Mouse (Mus musculus) adrenal gland, adult (tissue): Measurements from ENCODE around the gene Haus6.
"Not testable (repeated sequence)": the region's sequence is repeated elsewhere in the genome, so short reads cannot be mapped to it uniquely, and the experiment has no call there.

Experiments used
- DNase-seq, 2 experiments: peaks; one replicate each; pipeline ENCODE4 v3.0.0; 2022 to 2023; ENCODE audit warnings: low spot score in 1 of 2; ENCODE audit not compliant: inconsistent age in 2 of 2

Haus6 gene

GRCm38 (mm10) chr4:86611524-86612288, at the start of gene Haus6:
Gene Haus6, minus strand, starts transcription at chr4:86612055.
- DNase-seq = peak; percentile 94 to 95

- peak in 1 of 2 experiments; percentile 51 for DNase-seq
These were observed 45.3 kb upstream of the Haus6 start for GRCm38 (mm10) chr4:86657176-86657575.

DNA sequence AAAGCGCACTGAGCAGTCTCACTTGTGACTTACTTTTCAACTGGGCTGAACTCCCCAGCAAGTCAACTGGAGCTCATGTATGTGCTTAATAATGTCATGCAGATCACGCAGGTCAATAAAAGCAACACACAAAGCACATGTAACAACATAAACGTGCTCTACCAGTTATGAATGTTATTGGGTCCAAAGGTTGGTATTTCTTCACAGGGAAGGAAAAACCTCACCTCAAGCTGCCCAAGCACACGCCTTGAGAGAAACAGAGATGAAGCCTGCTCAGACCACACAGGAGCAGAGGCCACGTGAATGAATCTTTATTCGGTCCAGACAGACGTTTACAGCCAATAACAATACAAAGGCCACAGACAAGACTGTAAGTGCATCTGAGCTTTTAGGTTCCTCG, 44.6 kb upstream of the Haus6 start:
- DNase-seq = not testable (repeated sequence)

DNA sequence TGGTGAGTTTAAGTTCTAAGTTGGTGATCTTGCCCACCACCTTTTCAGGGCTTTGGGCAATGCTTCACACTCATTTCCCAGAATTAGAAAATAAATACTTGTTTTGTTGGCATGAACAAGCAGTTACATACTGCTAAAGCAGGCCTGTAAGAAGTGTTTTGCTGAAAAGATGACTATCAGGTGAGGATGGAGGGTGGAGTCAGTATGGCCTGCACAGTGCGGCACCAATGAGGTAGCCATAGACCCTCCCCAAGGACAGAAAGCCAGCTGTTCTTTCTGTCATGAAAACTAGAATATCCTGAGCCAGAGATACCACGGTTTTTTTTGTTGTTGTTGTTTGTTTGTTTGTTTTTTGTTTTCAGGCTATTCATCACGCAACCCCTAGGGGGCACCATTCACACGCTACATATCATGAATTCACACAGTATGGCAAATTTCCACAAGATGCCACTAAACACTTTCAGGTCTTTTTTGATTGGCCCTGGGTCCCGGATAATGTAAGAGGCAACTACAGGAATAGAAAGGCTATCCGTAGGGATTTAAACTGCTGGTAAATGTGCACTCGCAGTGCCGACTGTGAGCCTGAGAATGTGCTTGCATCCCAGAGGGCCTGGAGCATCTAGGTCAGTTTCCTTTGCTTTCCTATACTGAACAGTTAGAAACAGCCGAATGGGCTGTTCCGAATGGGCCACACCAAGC, 40.0 kb upstream of the Haus6 start:
- DNase-seq = peak in 1 of 2 experiments; percentile 70

DNA sequence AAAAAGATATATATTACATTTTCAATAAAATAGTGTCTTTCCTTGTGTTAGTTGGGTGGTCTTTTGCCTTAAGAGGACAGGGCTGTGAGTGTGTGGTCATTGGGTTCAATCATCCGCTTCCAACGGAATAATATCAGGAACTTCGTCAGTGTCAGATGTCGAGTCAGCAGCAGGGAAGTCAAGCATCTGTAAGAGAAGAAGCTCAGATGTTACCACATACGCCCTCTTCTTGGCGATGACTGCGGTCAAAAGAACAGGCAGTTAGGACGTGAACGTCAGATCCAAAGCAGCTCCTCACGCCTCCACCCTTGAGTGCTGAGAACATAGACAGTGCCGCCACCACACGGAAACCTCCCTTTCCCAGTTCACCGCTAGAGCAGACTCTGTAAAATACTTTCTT, 36.5 kb upstream of the Haus6 start:
- DNase-seq = not testable (repeated sequence)

DNA sequence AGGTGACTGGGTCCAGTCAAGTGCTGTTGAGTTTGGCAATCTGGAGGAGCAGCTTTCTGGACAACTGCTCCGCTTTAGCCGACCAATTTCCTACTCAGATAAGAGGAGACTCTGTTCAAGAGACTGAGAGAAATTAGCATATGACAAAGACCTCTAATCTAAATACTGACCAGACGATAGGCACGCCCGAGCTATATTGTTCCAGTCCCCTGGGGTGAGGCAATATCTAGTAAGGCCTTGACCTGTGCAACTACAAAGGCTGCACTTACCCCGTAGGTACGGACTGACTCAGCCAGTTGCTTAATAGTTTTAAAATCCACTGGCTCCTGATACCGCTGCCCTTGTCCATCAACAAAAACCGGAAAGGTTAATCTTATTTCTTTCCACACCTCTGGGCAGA, 25.7 kb upstream of the Haus6 start:
- not testable (repeated sequence) for DNase-seq

DNA sequence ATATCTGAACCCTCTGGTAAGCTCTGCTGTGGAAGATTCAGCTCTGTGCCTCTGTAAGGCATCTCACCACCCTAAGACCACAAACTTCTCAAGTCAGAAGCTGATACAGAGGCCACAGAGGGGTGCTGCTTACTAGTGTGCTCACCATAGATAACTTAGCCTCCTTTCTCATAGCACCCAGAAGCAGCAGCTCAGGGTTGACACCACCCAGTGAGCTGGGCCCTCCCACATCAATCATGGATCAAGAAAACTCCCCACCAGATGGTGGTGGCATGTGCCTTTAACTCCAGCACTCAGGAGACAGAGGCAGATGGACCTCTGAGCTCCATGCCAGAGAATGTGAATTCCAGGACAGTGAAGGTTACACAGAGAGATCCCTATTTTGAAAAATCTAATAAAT, 23.0 kb upstream of the Haus6 start:
- not testable (repeated sequence) for DNase-seq

- not testable (repeated sequence) for DNase-seq
These were observed 22.5 kb upstream of the Haus6 start for GRCm38 (mm10) chr4:86634312-86634711.

- DNase-seq = not testable (repeated sequence)
These were observed 20.7 kb upstream of the Haus6 start for GRCm38 (mm10) chr4:86632556-86632955.

DNA sequence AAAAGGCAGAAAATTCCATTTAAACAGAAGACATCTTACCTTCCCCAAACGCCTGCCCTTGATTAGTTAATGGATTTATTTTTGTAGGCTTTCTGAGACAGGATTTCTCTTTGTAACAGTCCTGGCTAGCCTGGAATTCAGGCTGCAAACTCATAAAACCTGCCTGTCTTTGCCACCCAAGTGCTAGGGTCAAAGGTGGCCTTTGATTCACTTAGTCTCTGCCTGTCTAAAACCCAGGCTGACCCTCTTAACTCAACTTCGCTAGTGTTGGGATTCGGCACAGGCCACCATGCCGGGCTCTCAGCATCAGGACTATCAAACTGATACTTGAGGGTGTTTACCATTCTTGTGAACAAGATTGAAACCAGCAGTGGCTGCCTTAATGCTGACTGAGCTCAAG, 20.0 kb upstream of the Haus6 start:
- DNase-seq = no peak

DNA sequence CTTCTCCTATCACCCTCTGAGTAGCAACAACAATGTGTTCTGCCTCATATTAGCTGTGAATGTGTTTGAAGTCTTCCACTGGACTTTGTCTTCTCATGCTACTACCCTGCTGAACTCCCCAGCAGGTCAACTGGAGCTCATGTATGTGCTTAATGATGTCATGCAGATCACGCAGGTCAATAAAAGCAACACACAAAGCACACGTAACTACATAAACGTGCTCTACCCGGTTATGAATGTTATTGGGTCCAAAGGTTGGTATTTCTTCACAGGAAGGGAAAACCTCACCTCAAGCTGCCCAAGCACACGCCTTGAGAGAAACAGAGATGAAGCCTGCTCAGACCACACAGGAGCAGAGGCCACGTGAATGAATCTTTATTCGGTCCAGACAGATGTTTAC, 14.6 kb upstream of the Haus6 start:
- DNase-seq = not testable (repeated sequence)

DNA sequence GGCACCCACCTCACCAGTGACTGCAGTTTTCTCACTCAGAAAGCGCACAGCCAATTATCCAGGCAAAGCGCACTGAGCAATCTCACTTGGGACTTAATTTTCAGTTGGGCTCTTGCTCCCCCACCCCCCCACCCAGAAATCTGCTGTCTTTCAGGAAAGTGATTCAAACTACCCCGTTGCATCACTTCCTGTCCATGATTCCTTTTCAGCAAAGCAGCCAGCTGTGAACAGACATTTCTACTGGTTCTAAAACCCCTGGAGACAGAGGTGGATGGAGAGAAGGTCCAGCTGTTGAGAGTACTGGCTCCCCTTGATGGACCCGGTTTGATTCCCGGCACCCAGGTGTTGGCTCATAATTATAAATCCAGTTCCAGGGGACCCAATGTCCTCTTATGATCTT, 13.6 kb upstream of the Haus6 start:
- no peak for DNase-seq

GRCm38 (mm10) chr4:86622532-86622931, 10.7 kb upstream of the Haus6 start:
- DNase-seq = not testable (repeated sequence)

DNA sequence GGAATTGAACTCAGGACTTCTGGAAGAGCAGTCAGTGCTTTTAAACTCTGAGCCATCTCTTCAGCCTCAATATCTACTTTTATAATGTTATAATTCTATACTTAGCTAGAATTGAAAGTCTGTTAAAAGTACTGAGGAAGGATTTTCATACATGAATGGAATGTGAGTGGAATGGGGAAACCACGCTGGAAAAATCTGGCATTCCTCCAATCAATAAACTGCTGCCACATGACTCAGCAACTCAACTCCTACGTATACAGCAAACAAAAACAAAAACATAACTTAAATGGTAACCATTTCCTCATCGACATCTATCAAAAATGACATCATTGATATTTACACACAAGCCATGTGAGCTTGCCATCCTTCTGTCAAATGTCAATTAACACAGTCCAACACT, 10.3 kb upstream of the Haus6 start:
- DNase-seq = no peak

GRCm38 (mm10) chr4:86620506-86620905, 8.7 kb upstream of the Haus6 start:
- DNase-seq = no peak

DNA sequence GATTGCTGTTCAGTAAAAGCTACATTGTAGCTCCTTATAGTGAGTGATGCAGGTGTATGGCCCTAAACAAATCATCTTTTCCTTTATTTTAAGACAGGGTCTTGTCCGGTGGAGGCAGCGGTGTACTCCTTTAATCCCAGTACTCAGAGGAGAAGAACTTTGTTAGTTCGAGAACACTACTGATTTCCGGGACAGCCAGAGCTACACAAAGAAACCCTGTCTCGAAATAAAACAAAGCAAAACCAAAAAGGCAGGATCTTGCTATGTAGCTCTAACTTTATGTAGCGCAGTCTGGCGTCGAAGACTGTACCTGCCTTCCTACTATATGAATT, 400 bp upstream of the Haus6 start:
- no peak for DNase-seq

GRCm38 (mm10) chr4:86591304-86591703, 20.6 kb downstream of the Haus6 start:
- DNase-seq = no peak

DNA sequence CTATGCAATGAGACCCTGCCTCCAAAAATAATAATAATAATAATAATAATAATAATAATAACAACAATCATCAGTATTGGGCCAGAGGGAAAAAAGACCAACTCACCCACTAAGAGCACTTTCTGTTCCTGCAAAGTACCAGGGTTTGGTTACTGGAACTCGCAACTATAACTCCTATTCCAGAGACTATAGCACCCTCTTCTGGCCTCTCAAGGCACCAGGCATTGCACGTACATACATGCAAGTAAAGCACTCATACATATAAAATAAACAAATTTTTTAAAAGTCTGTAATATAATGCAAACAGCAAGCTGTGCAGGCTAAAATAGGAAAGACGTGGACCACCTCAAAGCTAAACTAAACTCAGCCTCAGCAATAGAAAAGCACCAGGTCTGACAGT, 23.6 kb downstream of the Haus6 start:
- no peak for DNase-seq

GRCm38 (mm10) chr4:86580591-86580990, 31.3 kb downstream of the Haus6 start:
- DNase-seq = no peak

GRCm38 (mm10) chr4:86580056-86580455, 31.8 kb downstream of the Haus6 start:
- DNase-seq = no peak

DNA sequence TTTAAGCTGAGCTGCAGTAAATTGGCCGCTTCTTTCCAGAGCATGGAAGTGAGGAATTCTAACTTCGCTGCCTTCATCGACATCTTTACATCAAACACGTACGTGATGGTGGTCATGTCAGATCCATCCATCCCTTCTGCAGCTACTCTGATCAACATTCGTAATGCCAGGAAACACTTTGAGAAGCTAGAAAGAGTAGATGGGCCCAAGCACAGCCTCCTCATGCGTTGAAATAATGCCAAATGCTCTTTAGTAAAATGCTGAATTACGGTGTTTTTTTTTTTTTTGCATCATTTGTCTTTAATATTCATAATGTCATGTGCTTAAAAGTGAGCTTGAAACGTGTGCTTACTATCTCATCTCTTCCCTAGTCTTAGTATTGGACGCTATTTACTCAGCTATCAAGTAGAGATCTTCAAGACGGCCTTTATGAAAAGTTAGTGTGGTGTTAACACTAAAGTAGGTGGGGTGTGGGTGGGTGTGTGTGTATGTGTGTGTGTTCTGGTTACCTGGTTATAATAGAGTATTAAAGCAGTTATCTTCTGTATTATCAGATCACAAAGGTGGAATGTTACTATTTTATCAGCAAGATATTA, 35.1 kb downstream of the Haus6 start:
- DNase-seq = no peak

- peak in 1 of 2 experiments; percentile 35 for DNase-seq
These were observed 35.7 kb downstream of the Haus6 start for GRCm38 (mm10) chr4:86576120-86576541.
